Mouse (Mus musculus) liver, adult (tissue): ENCODE data around the gene AC140267.1.

ENCODE experiments used
- GATA4 ChIP-seq: IDR thresholded peaks from 2 replicates; pipeline ENCODE4 v1.6.1; 2014; ENCODE audit warnings: mild to moderate bottlenecking, low read length; ENCODE audit not compliant: insufficient replicate concordance

The AC140267.1 gene

DNA sequence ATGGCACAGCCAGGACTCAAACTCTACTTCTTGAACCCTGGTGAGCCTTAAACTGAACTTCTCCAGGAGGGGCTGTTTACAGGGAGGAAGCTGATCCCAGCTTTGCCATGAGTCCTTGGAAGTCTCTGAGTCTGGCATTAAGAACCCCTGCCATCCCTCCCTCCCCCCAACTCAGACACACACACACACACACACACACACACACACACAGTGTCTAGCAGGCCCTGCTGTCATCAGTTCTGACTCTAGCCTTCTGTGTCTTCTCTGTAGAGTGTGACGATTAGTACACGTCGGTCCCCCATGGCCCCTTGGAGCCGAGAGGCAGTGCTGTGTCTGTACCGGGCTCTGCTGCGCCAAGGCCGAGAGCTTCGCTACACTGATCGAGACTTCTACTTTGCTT lies at the start of gene AC140267.1:
Gene AC140267.1 (plus strand): TSS at position 301 of the 400 bp plus-strand sequence.
- TF ChIP-seq GATA4: no peak

DNA sequence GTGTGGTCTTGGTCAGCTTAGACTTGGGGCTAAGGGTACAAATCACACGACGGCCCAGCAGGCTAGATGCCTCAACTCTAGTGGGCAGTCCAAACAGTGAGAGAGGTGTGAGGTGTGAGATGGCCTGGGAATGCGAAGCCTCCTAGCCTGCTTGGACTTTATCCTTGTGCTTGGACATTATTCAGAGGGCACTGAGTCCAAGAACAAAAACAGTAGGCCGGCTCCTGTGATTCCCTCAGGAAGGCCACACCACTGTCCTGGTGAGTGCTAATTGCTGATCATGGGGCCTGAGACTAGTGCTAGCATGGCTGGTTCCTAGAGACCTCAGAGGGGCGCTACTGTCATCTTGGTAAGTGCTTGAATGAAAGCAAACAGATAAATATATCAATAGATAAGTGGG lies 46.7 kb upstream of the AC140267.1 start:
- TF ChIP-seq GATA4: no peak

DNA sequence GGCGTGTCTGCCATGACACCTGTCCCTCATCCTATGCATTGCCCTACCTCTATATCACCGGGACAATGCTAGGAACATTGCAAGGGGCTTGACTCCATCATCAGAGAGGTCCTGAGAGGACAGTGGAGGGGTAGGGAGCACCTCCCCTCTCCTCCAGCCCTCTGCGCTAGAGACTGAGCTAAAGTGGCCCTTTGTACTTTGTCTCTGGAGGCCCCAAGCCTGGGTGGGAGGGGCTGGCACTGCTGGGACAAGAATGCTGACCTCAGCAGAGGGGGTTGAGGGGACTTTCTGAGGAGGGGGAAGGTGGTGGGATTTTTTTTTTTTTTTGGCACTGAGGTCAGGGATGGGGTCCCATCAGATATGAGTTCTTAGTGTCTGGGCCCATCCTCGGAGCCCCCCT lies 45.6 kb upstream of the AC140267.1 start:
- TF ChIP-seq GATA4: no peak

DNA sequence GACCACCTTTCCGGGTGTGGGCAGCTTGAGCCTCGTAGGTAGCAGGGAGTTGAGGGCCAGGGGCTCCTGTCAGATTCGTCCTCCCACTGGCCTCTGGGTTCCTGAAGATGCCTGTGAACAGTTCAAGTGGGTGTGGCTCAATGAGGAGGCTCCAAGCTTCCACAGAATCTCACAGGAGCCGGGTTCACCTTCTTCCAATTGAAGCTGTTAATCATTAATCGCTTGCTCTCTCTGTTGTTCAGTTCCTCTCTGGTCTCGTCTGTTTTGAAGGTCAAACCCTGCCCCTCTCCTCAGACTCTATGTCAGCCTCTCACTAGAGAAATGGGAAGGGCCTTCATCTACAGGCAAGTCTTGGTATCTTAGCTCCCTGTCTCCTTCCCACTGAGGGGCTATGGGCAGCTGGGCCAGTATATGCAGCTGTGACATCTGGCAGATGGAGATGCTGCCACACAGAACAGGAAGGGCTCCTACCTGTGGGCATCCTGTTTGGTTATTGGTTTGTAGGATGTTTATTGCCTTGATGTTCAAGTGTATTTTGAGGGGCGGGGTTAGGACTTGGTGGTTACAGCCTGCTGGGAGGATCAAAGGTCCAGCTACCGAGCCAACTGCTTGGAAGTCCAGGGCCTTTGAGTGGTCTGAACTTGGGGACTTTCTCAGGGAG lies 43.9 kb upstream of the AC140267.1 start:
- TF ChIP-seq GATA4: no peak

DNA sequence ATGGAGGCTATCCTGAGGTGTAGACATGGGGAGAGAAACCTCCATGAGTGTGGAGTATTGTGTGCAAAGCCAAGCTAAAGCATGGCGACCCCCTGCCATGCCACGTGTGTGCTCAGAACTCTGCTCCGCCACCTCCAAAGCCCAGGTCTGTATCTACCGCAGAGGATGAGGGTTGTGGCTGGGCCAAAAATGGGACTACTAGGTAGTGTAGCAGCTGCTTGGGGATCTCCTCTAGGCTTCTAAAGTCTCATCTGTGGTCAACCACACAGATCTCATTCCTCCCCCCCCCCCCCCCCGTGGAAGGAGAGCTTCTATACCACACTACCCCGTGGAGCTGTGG lies 43.4 kb upstream of the AC140267.1 start:
- no peak for TF ChIP-seq GATA4

DNA sequence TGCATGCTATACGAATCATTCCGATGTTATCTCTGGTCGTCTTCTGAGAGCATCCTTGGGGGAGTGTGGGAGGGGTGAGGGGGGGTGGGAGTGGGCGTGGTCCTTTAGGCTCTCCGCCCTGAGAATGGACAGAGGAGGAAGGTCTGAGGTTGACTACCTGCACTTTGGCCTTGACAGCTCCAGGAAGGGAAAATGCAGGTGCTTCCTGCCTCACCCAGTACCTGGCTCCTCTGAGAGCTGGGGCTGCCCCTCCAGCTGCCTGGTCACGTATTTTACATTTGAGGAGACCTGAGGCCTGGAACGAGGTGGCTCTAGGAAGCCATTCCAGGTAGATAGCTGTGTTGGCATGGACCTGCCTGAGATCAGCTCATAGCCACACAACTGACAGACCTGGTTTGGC lies 42.8 kb upstream of the AC140267.1 start:
- TF ChIP-seq GATA4: no peak

DNA sequence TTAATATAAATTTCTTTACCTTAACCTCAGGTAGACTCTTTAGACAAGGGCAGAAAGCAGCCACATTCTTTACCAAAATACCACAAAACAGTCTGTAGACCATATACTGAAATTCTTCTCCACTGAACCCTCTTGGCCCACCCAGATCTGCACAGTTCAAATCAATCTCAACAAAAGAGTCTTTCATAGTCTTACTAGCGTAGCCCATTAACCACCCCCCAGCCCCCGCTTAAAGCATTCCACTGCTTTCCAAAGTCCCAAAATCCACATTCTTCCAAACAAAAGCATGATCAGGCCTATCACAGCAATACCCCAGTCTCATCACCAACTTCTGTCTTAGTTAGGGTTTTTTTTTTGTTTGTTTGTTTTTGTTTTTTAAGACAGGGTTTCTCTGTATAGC lies 36.1 kb upstream of the AC140267.1 start:
- TF ChIP-seq GATA4: no peak

DNA sequence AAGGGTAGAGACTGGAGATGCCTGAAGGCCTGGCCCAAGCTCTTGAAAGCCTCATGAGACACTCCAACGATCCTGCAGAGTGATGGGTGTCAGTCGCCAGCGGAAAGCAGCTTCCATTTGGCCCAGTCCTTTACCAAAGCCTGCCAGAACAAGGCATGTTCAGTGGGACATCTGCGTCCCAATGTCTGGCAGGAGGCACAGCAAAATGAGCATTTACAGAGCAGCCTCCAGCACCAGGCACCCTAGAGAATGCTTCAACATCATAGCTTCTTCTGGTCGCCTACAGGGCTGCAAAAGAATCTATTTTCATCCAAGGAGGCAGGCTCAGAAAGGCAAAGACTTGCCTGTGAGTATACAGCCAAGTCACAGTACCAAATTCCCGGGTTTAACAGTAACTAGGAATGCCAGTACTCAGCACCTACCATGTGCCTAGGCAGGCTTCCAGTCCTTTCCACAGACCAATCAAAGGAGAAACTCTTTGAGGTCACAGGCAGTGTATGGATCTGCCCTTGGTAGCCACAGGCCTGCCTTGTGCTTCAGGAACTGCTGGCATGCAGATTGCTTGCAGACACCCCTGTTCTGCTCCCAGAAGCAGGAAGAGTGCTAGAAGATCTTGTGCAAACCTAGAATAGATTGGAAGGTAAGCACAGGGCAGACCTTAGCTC lies 33.4 kb upstream of the AC140267.1 start:
- TF ChIP-seq GATA4: no peak

DNA sequence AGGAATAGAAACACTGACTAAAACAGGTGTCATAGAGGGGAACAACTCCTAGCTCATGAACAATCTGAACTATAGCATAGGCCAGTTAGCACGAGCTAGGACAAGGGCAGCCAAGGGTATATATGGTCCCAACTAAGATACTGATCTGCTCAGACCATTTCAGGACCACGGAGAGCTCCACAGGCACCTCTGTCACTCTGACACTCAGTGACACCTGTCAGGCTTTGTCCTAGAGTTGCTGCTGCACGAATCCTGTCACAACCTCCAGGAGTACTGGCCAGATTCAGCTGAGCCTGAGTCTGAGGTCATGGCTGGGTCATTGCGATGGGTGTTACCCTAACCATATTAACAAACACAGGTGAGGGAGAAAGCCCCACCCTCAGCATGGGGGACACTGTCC lies 32.2 kb upstream of the AC140267.1 start:
- no peak for TF ChIP-seq GATA4

DNA sequence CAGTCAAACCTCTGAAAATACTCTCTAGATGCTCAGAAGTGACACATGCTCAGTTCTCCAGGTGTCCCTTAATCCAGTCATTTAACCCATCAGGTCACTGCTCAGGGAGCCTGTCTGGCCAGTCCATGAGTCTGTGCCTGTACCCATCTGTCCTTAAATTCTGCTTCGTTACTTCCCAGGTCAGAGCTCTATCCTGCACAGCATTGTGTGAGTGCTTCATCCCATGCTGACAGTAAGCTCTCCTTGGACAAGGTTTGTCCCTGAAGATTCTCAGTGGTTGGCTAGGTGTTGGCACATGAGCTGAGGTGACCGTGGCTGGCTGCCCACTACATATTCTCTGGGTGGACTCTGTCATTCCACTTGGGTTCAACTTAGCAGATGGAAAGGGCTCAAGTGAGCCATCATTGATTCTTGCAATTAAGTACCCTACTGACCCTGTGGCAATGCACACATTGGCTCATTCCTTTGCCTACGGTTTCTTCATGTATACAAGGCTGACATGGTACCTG lies 29.5 kb upstream of the AC140267.1 start:
- TF ChIP-seq GATA4: no peak

DNA sequence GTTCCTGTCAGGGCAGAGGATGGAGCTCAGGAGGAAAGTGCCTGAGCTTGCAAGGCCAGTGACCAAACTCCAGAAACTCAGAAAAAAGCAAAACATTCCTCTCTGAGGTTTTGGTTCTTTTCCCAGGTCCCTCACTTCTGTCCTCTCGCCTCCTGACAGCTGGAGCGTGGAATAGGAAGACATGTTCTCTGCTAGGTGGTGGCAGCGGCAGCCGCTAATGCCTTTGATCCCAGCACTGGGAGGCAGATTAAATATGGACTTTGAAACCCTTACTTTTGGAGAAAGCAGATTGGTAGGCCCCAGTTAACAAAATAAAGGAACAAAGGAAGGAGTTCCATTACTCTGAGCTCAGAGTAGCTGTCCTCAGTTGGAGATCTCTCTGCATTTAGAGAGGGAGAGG lies 27.2 kb upstream of the AC140267.1 start:
- TF ChIP-seq GATA4: no peak

DNA sequence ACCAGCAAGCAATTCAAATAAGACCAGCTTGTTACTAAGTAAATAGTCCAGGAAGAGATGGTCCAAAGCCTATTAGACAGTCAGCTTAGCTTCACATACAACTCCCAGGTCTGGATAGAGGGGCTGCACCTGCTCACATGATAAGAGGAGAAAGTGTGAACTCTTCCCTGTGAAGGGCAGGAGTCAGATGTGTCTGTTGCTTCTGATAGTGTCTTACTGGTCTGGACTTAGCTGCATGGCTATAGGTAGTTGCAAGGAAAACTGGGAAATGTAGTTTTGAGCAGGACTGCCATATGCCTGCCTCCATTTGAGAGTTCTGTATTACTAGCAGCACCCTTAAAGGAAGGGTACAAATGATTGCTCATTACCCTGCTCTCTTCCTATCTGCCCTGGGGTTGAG lies 21.9 kb upstream of the AC140267.1 start:
- TF ChIP-seq GATA4: no peak

DNA sequence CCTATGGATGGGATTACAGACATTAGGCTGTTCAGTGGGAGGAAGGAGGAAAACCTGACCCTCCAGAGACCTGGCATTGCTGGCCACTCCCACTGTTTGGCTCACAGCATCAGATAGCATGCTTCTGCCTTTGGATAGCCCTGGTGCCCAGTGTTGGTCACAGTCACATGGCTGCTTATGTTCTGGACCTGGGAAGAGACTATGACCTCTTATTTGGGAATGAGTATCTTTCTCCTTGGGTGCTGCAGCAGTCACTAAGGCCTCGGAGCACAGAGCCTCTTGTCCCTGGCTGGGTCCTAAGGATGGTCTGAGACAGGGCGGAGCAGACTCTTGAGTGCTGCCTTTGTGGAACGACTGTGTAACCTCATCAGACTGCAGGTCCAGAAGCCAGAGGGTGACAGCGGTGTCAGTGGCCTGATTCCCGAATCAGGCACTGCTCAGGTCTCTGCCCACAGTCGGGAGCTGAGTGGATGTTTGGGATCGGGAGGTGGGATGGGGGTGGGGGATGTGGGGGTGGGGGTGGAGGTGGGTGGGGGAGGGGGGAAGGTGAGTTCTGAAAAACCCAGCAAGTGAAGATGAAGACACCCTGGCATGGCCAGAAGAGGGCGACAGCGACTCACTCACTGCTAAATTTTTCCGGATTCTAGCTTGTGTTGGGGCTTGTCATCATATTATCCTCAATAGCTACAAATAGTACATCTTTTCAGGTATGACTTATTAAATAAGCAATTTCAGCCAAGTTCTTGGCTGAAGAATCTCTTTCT lies 19.7 kb upstream of the AC140267.1 start:
- TF ChIP-seq GATA4: no peak

DNA sequence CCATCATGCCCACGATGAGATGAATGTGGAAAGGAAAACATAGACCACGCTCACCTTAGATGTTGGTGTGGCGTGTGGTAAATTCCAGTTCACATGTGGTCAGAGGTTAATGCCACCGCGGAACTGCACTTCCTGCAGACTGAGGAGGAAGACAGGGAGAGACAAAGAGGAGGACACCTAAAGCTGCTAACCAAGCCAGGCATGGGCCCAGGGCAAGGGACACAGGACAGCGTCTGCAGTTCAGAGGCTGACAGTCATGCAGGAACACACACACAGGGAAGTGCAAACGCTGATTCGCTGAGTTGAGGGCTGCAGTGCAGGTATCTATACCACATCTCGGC lies 19.2 kb upstream of the AC140267.1 start:
- no peak for TF ChIP-seq GATA4

DNA sequence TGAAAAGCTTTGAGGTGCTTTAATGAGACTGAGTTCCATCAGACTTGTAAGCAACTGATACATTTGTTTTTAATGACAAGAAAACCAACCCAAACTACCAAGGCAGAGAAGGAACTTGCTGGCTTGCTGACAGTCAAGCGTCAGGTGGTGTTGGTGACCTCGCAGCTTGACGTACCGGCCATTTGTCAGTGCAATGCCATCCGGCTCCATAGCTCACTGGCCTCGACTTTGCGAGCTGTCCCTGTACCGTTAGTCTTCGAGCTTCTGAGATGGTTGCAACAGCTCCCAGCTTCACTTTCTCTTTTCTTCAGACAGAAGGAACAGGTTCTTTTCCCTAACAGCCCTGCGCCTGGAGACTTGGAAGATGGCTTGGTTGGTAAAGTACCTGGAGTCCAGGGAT lies 18.2 kb upstream of the AC140267.1 start:
- TF ChIP-seq GATA4: no peak

DNA sequence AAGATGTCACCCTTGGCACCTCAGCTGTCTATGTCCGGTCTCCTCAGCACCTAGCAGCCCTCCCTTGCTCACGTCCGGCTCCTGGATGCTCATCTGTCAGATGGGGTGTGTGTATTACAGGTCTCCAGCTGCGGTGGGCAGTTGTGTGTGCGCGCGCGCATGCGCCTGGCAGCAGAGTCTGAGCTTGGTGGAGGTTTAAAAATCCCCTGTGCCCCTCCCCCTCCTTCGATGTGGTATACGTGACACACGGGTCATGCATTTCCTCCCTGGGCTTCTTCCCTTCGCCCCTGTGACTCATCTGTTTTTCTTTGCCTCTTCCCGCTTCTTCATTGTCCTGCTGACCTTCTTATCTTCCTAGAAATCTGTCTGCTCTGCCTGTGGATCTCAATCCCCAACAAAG lies 16.4 kb upstream of the AC140267.1 start:
- no peak for TF ChIP-seq GATA4
